Mouse (Mus musculus): ENCODE measurements around the gene Mybpc3. TPM values are rescaled to one million over a fixed set of nuclear protein-coding genes. Genes with fewer than 3 reads are reported as not detected.

The Mybpc3 gene
- polyA plus RNA-seq, 1 experiment from 2014 or later = 0.07 TPM

GRCm38 (mm10) chr2:91086392-91087237 is 31.3 kb upstream of the Mybpc3 start:
- ATAC-seq (ENCODE audit: low FRiP score, low TSS enrichment) (no peak), DNase-seq (ENCODE audit: low spot score) (no peak)
- no peak overlapping the region for H3K4me3 ChIP-seq (ENCODE audit: low read depth, low read length)
- no peaks in the 10 kb centered on the region for H3K27me3 ChIP-seq (ENCODE audit: control insufficient read depth, insufficient read depth, low read length)
- H3K4me2 ChIP-seq (replicated peaks; ENCODE audit: low read depth) = no peak overlapping the region
- no peaks in the 10 kb centered on the region for H3K4me1 ChIP-seq (replicated peaks; ENCODE audit: control insufficient read depth, insufficient read depth)
- no peak overlapping the region for H3K9ac ChIP-seq (ENCODE audit: low read length)
- no peaks in the 10 kb centered on the region for H3K9me3 ChIP-seq (ENCODE audit: control insufficient read depth, low read length)
- H3K36me3 ChIP-seq (ENCODE audit: control insufficient read depth, insufficient read depth, low read length) = no peaks in the 10 kb centered on the region
- H3K27ac ChIP-seq (replicated peaks) = no peak overlapping the region
- TF ChIP-seq EP300 (optimal IDR thresholded peaks at IDR 0.05) = no peak
- TF ChIP-seq CTCF (IDR thresholded peaks at IDR 0.05; ENCODE audit: low read depth) = no peak
- 76% methylated on average over 9 of the region's 9 CpGs for WGBS

- no peaks in the 10 kb centered on the region for H3K4me1 ChIP-seq (replicated peaks; ENCODE audit: control insufficient read depth, insufficient read depth)
- no peaks in the 10 kb centered on the region for H3K27me3 ChIP-seq (ENCODE audit: control insufficient read depth, insufficient read depth, low read length)
- H3K27ac ChIP-seq (replicated peaks) = no peak overlapping the region
- no peak overlapping the region for H3K9ac ChIP-seq (ENCODE audit: low read length)
- no peaks in the 10 kb centered on the region for H3K9me3 ChIP-seq (ENCODE audit: control insufficient read depth, low read length)
- TF ChIP-seq CTCF (IDR thresholded peaks at IDR 0.05; ENCODE audit: low read depth) = no peak
- TF ChIP-seq EP300 (optimal IDR thresholded peaks at IDR 0.05) = no peak
- no peak overlapping the region for H3K4me3 ChIP-seq (ENCODE audit: low read depth, low read length)
- DNase-seq (ENCODE audit: low spot score) (no peak), ATAC-seq (ENCODE audit: low FRiP score, low TSS enrichment) (no peak)
- H3K36me3 ChIP-seq (ENCODE audit: control insufficient read depth, insufficient read depth, low read length) = no peaks in the 10 kb centered on the region
- WGBS = 80% methylated on average over 9 of the region's 9 CpGs
- H3K4me2 ChIP-seq (replicated peaks; ENCODE audit: low read depth) = no peak overlapping the region
Measured at GRCm38 (mm10) chr2:91087453-91087852, 30.5 kb upstream of the Mybpc3 start.

- Histone ChIP-seq H3K27ac (replicated peaks) (no peak overlapping the region), H3K9me3 (ENCODE audit: control insufficient read depth, low read length) (no peaks in the 10 kb centered on the region), H3K4me2 (replicated peaks; ENCODE audit: low read depth) (no peak overlapping the region), H3K36me3 (ENCODE audit: control insufficient read depth, insufficient read depth, low read length) (no peaks in the 10 kb centered on the region), H3K9ac (ENCODE audit: low read length) (no peak overlapping the region), H3K27me3 (ENCODE audit: control insufficient read depth, insufficient read depth, low read length) (no peaks in the 10 kb centered on the region), H3K4me1 (replicated peaks; ENCODE audit: control insufficient read depth, insufficient read depth) (no peaks in the 10 kb centered on the region), H3K4me3 (ENCODE audit: low read depth, low read length) (no peak overlapping the region)
- TF ChIP-seq EP300 (optimal IDR thresholded peaks at IDR 0.05) (no peak), CTCF (IDR thresholded peaks at IDR 0.05; ENCODE audit: low read depth) (no peak)
- 76% methylated on average over 9 of the region's 9 CpGs for WGBS
- ATAC-seq (ENCODE audit: low FRiP score, low TSS enrichment) (no peak), DNase-seq (ENCODE audit: low spot score) (no peak)
Measured at GRCm38 (mm10) chr2:91088987-91089386, 29.0 kb upstream of the Mybpc3 start.

- Histone ChIP-seq H3K9me3 (ENCODE audit: control insufficient read depth, low read length) (no peaks in the 10 kb centered on the region), H3K4me2 (replicated peaks; ENCODE audit: low read depth) (no peak overlapping the region), H3K4me3 (ENCODE audit: low read depth, low read length) (no peak overlapping the region), H3K4me1 (replicated peaks; ENCODE audit: control insufficient read depth, insufficient read depth) (no peaks in the 10 kb centered on the region), H3K9ac (ENCODE audit: low read length) (no peak overlapping the region), H3K27me3 (ENCODE audit: control insufficient read depth, insufficient read depth, low read length) (no peaks in the 10 kb centered on the region), H3K36me3 (ENCODE audit: control insufficient read depth, insufficient read depth, low read length) (no peaks in the 10 kb centered on the region), H3K27ac (replicated peaks) (no peak overlapping the region)
- TF ChIP-seq EP300 (optimal IDR thresholded peaks at IDR 0.05) (no peak), CTCF (IDR thresholded peaks at IDR 0.05; ENCODE audit: low read depth) (no peak)
- 59% methylated on average over 6 of the region's 6 CpGs for WGBS
- DNase-seq (ENCODE audit: low spot score) (no peak), ATAC-seq (ENCODE audit: low FRiP score, low TSS enrichment) (no peak)
Measured at GRCm38 (mm10) chr2:91090208-91090607, 27.7 kb upstream of the Mybpc3 start.

- H3K9ac ChIP-seq (ENCODE audit: low read length) = no peak overlapping the region
- ATAC-seq (ENCODE audit: low FRiP score, low TSS enrichment) = no peak
- 61% methylated on average over 6 of the region's 6 CpGs for WGBS
- no peaks in the 10 kb centered on the region for H3K36me3 ChIP-seq (ENCODE audit: control insufficient read depth, insufficient read depth, low read length)
- no peak overlapping the region for H3K27ac ChIP-seq (replicated peaks)
- no peaks in the 10 kb centered on the region for H3K27me3 ChIP-seq (ENCODE audit: control insufficient read depth, insufficient read depth, low read length)
- no peaks in the 10 kb centered on the region for H3K4me1 ChIP-seq (replicated peaks; ENCODE audit: control insufficient read depth, insufficient read depth)
- no peak overlapping the region for H3K4me2 ChIP-seq (replicated peaks; ENCODE audit: low read depth)
- no peak for DNase-seq (ENCODE audit: low spot score)
- TF ChIP-seq EP300 (optimal IDR thresholded peaks at IDR 0.05) (no peak), CTCF (IDR thresholded peaks at IDR 0.05; ENCODE audit: low read depth) (no peak)
- H3K4me3 ChIP-seq (ENCODE audit: low read depth, low read length) = no peak overlapping the region
- no peaks in the 10 kb centered on the region for H3K9me3 ChIP-seq (ENCODE audit: control insufficient read depth, low read length)
Measured at GRCm38 (mm10) chr2:91090827-91091226, 27.1 kb upstream of the Mybpc3 start.

- TF ChIP-seq EP300 (optimal IDR thresholded peaks at IDR 0.05) (no peak), CTCF (IDR thresholded peaks at IDR 0.05; ENCODE audit: low read depth) (no peak)
- Histone ChIP-seq H3K4me1 (replicated peaks; ENCODE audit: control insufficient read depth, insufficient read depth) (no peaks in the 10 kb centered on the region), H3K27me3 (ENCODE audit: control insufficient read depth, insufficient read depth, low read length) (no peaks in the 10 kb centered on the region), H3K4me3 (ENCODE audit: low read depth, low read length) (no peak overlapping the region), H3K36me3 (ENCODE audit: control insufficient read depth, insufficient read depth, low read length) (no peaks in the 10 kb centered on the region), H3K9ac (ENCODE audit: low read length) (no peak overlapping the region), H3K27ac (replicated peaks) (no peak overlapping the region), H3K4me2 (replicated peaks; ENCODE audit: low read depth) (no peak overlapping the region), H3K9me3 (ENCODE audit: control insufficient read depth, low read length) (no peaks in the 10 kb centered on the region)
- 70% methylated on average over 14 of the region's 14 CpGs for WGBS
- DNase-seq (ENCODE audit: low spot score) = no peak
- ATAC-seq (ENCODE audit: low FRiP score, low TSS enrichment) = no peak; the same call in 1 of the 2 replicates
Measured at GRCm38 (mm10) chr2:91096524-91096923, 21.4 kb upstream of the Mybpc3 start.

Data from stomach, postnatal 0 days (tissue).